Mouse (Mus musculus) neural tube, embryonic 12.5 days (tissue): ENCODE measurements at regions not wholly inside any gene's neighbourhood (a gene's known extent, or its start where the extent isn't known, plus 50 kb on each side); places are given as distances from the start of the nearest gene placed in this dataset.
A peak's percentile ranks its signal among the peaks of the same experiment; 100 is the strongest.

Experiments used
- ATAC-seq: fragments of 200-750 bp; cut with Nextera tagmentation; 2 replicates; pipeline ENCODE4 v1.8.0; 2017; ENCODE audit warnings: low read depth, mild to moderate bottlenecking, moderate TSS enrichment, moderate library complexity; ENCODE audit not compliant: low FRiP score
- H3K27ac ChIP-seq: fragments of 300-500 bp; sonication (generic); 2 replicates; pipeline ENCODE4 v1.5.1; 2016
- H3K27me3 ChIP-seq: fragments of 300-500 bp; sonication (generic); replicated peaks from 2 replicates; pipeline ENCODE4 v1.6.1; 2016; ENCODE audit warnings: mild to moderate bottlenecking
- H3K36me3 ChIP-seq: fragments of 300-500 bp; sonication (generic); 2 replicates; pipeline ENCODE4 v1.6.1; 2016; ENCODE audit warnings: mild to moderate bottlenecking
- H3K4me1 ChIP-seq: fragments of 300-500 bp; sonication (generic); 2 replicates; pipeline ENCODE4 v1.6.1; 2016
- H3K4me2 ChIP-seq: fragments of 300-500 bp; sonication (generic); replicated peaks from 2 replicates; pipeline ENCODE4 v1.6.1; 2016; ENCODE audit warnings: mild to moderate bottlenecking
- H3K4me3 ChIP-seq: fragments of 300-500 bp; sonication (generic); 2 replicates; pipeline ENCODE4 v1.5.1; 2016
- H3K9ac ChIP-seq: fragments of 300-500 bp; sonication (generic); 2 replicates; pipeline ENCODE4 v1.6.1; 2016; ENCODE audit warnings: mild to moderate bottlenecking
- H3K9me3 ChIP-seq: fragments of 300-500 bp; sonication (generic); 2 replicates; pipeline ENCODE4 v1.6.1; 2016; ENCODE audit warnings: mild to moderate bottlenecking
- WGBS: fragments of 180-500 bp; shearing (Covaris S2); methylation state at CpG from one replicate; pipeline ENCODE4 v1.1.7; 2016; 5-methylcytosine and 5-hydroxymethylcytosine counted together

DNA sequence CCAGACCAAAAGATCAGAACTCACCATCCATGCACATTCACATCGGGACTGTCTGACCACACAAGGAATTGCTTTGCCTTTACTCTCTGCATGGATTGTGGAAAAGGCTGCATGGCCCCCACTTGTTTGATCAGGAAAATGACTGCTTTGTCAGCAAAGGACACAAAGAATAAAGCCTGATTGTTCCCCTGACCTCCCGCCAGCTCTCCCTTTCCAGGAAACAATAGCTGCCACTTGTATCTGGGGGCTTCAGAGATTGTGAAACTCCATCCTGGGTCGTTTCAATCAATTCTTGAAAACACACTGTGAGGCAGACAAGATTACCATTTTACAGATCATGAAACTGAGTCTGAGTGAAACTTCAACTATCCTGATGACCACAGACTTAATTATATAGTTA, 70.7 kb downstream of the Zic3 start:
- Histone ChIP-seq H3K27me3 (no peaks in the 10 kb centered on the region), H3K4me3 (no peak overlapping the region), H3K4me1 (no peaks in the 10 kb centered on the region), H3K9ac (no peak overlapping the region), H3K9me3 (no peaks in the 10 kb centered on the region), H3K27ac (no peak overlapping the region), H3K36me3 (no peaks in the 10 kb centered on the region), H3K4me2 (no peak overlapping the region)
- 36% methylated on average over 3 of the region's 3 CpGs for WGBS
- no peak for ATAC-seq

DNA sequence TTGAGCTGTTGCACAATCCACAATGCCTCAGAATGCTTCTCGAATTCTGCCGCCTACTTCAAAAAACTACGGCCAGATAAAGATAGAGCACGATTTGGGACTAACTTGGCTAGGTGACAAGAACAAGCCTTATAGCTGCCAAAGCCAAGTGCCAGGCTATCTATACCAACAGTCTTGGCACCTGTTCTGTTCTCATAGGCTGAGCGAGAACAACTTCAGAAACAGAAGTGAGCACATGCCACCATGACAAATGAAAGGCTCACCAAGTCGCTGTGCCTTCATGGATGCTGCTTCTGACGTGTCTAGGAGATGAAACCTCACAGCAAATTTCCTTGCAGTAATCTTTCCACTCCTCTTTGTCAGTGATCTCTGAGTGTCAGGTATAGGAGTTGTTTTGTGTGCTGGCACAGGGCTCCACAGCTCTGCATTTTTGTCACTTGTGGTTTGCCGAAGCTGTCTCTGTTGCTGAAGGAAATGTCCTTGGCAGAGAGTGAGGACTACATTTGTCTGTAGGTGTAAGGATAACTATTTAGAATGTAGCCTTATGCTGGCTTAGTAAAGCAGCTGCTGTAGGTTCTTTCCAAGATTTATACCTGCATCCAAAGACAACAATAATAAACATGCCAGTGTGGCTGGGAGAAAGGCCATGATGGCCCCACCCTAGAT, 95.4 kb downstream of the Zic3 start:
- Histone ChIP-seq H3K4me3 (no peak overlapping the region), H3K27ac (no peak overlapping the region), H3K4me2 (no peak overlapping the region), H3K27me3 (no peaks in the 10 kb centered on the region), H3K4me1 (no peaks in the 10 kb centered on the region), H3K9me3 (no peaks in the 10 kb centered on the region), H3K36me3 (no peaks in the 10 kb centered on the region), H3K9ac (no peak overlapping the region)
- 92% methylated on average over 8 of the region's 8 CpGs for WGBS
- no peak for ATAC-seq

DNA sequence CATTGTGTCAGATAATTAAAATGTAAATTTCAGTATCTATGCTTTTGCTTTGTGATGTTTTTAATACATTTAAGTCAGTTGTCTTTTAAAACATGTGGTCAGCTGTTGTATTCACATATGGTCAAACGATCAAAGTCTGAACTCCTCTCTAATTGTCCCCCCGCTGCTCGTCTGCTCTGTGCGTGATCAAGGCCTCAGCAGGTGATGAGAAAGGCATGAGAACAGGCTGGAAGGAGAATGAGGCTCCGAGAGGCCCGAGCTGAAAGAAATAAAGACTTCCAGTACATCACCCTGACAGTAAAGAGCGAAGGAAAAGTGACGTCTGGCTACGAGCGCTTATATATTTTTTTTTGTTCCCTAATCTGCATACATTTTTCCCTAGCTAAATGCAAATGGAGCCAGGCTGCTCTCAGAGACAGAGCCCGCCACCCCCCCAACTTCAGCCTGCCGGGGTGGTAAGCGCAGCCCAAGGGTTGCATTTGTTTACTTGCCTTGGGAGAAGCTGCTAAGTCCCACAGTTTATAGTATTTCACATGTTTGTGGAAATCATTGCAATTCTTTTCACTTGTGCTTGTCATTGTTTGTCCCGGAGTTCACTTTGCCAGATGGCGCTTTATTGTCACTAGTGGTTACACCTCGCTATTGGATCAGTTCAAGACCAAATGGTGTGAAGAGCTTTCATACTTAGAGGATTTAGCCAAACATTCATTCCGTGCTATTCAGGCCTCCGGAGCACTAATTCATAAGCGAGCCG, 133.0 kb downstream of the Zic3 start:
- H3K36me3 ChIP-seq: no peaks in the 10 kb centered on the region
- H3K9me3 ChIP-seq: no peaks in the 10 kb centered on the region
- 26% methylated on average over 20 of the region's 20 CpGs for WGBS
- no peaks in the 10 kb centered on the region for H3K27me3 ChIP-seq
- H3K9ac ChIP-seq: no peak overlapping the region
- peak overlapping the region; percentile 50 for H3K4me2 ChIP-seq
- H3K4me1 ChIP-seq: no peaks in the 10 kb centered on the region
- no peak overlapping the region for H3K27ac ChIP-seq
- peak; percentile 89 for ATAC-seq
- H3K4me3 ChIP-seq: no peak overlapping the region

GRCm38 (mm10) chrX:58157361-58157760, 134.9 kb downstream of the Zic3 start:
- H3K4me3 ChIP-seq: no peak overlapping the region
- no peak overlapping the region for H3K9ac ChIP-seq
- H3K4me1 ChIP-seq: no peaks in the 10 kb centered on the region
- H3K4me2 ChIP-seq: no peak overlapping the region
- 36% methylated on average over 5 of the region's 5 CpGs for WGBS
- H3K27me3 ChIP-seq: no peaks in the 10 kb centered on the region
- H3K36me3 ChIP-seq: no peaks in the 10 kb centered on the region
- H3K9me3 ChIP-seq: no peaks in the 10 kb centered on the region
- no peak overlapping the region for H3K27ac ChIP-seq
- no peak for ATAC-seq

- 82% methylated on average over 12 of the region's 12 CpGs for WGBS
- Histone ChIP-seq H3K9ac (no peak overlapping the region), H3K27ac (no peak overlapping the region), H3K27me3 (no peaks in the 10 kb centered on the region; the same call in 1 of the 2 replicates), H3K4me1 (no peaks in the 10 kb centered on the region), H3K9me3 (no peaks in the 10 kb centered on the region), H3K36me3 (no peaks in the 10 kb centered on the region), H3K4me3 (no peak overlapping the region), H3K4me2 (no peak overlapping the region)
- ATAC-seq: no peak
Measured at GRCm38 (mm10) chrX:58166184-58166904, 143.8 kb downstream of the Zic3 start.

DNA sequence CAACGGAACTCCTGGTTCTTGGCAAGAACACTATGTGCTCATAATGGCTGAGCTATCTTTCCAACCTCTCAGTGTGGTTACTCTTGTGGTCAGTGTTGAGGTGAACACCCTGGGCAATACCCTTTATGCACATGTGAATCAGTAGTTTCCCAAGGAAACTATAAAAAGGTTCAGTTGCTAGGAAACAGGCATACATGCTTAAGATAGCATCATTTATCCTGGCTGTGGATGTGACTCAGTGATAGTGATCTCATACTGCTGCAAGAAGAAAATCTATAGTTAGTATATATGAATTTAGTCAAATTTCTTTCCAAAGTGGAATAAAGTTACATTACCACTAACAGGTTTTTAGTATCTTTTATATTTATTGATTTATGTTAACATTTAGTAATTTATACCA, 151.8 kb downstream of the Zic3 start:
- 95% methylated on average over 1 of the region's 1 CpGs for WGBS
- Histone ChIP-seq H3K9me3 (no peaks in the 10 kb centered on the region), H3K27ac (no peak overlapping the region), H3K9ac (no peak overlapping the region), H3K4me3 (no peak overlapping the region), H3K4me1 (no peaks in the 10 kb centered on the region), H3K36me3 (no peaks in the 10 kb centered on the region), H3K4me2 (no peak overlapping the region), H3K27me3 (no peaks in the 10 kb centered on the region)
- ATAC-seq: no peak
